Mouse (Mus musculus) MEL (cell line): ENCODE measurements around the gene Zc3hav1. TPM values are rescaled to one million over a fixed set of nuclear protein-coding genes. Genes with fewer than 3 reads are reported as not detected.

Experiments used
- DNase-seq: peaks from one replicate; pipeline ENCODE4 v3.0.0; 2011; ENCODE audit warnings: low read depth, low spot score
- H3K27ac ChIP-seq: 2 replicates; pipeline ENCODE4 v1.5.1; 2012; ENCODE audit warnings: low read depth, mild to moderate bottlenecking, control low read depth, low read length, moderate library complexity; ENCODE audit not compliant: control insufficient read depth
- H3K27me3 ChIP-seq, 2 experiments: fragments of 150-350 bp in 1 of 2; sonication (generic) in 1 of 2; 2 replicates each; pipeline ENCODE4 v1.6.1; 2012; ENCODE audit warnings: low read length in 2 of 2, mild to moderate bottlenecking in 2 of 2, improper control_type of control experiment in 1 of 2, moderate library complexity in 1 of 2; ENCODE audit not compliant: insufficient read depth in 2 of 2, control insufficient read depth in 1 of 2
- H3K36me3 ChIP-seq, 2 experiments: 2 replicates each; pipeline ENCODE4 v1.6.1; 2012 to 2014; ENCODE audit warnings: low read length in 2 of 2, improper control_type of control experiment in 1 of 2, inconsistent platforms in 1 of 2, mild to moderate bottlenecking in 1 of 2; ENCODE audit not compliant: insufficient read depth in 2 of 2, control insufficient read depth in 1 of 2
- H3K4me1 ChIP-seq, 2 experiments: fragments of 150-350 bp in 1 of 2; sonication (generic) in 1 of 2; 2 replicates each; pipeline ENCODE4 v1.6.1; 2012; ENCODE audit warnings: low read length in 2 of 2, improper control_type of control experiment in 1 of 2, mild to moderate bottlenecking in 1 of 2; ENCODE audit not compliant: insufficient read depth in 2 of 2, control insufficient read depth in 1 of 2
- H3K4me3 ChIP-seq, 2 experiments: fragments of 150-350 bp in 1 of 2; sonication (generic) in 1 of 2; 2 replicates each; pipeline ENCODE4 v1.5.1; 2012; ENCODE audit warnings: low read depth in 2 of 2, low read length in 2 of 2, mild to moderate bottlenecking in 2 of 2, moderate library complexity in 2 of 2, control low read depth in 1 of 2, improper control_type of control experiment in 1 of 2; ENCODE audit not compliant: control insufficient read depth in 1 of 2, insufficient read depth in 1 of 2
- H3K79me2 ChIP-seq: 2 replicates; pipeline ENCODE4 v1.6.1; 2012; ENCODE audit warnings: mild to moderate bottlenecking, low read length, moderate library complexity; ENCODE audit not compliant: control insufficient read depth, poor library complexity, insufficient read depth
- H3K9ac ChIP-seq: 2 replicates; pipeline ENCODE4 v1.6.1; 2012; ENCODE audit warnings: low read depth, mild to moderate bottlenecking, control low read depth, low read length, moderate library complexity; ENCODE audit not compliant: control insufficient read depth, poor library complexity, severe bottlenecking
- H3K9me3 ChIP-seq: fragments of 150-350 bp; sonication (generic); replicated peaks from 2 replicates; pipeline ENCODE4 v1.6.1; 2012; ENCODE audit warnings: mild to moderate bottlenecking, low read length, improper control_type of control experiment, moderate library complexity; ENCODE audit not compliant: insufficient read depth
- CTCF ChIP-seq, 3 experiments: IDR thresholded peaks in 2 of 3; conservative IDR thresholded peaks in 1 of 3; 2 replicates each; pipeline ENCODE4 v1.5.1; 2011 to 2012; ENCODE audit warnings: low read length in 3 of 3, low read depth in 2 of 3, mild to moderate bottlenecking in 2 of 3, improper control_type of control experiment in 1 of 3, inconsistent platforms in 1 of 3, mixed read lengths in 1 of 3, moderate library complexity in 1 of 3; ENCODE audit not compliant: control insufficient read depth in 1 of 3, insufficient read depth in 1 of 3, poor library complexity in 1 of 3, severe bottlenecking in 1 of 3
- ELF1 ChIP-seq: IDR thresholded peaks from 2 replicates; pipeline ENCODE4 v1.6.1; 2014; ENCODE audit warnings: low read depth, mild to moderate bottlenecking, inconsistent platforms, low read length, improper control_type of control experiment, moderate library complexity
- EP300 ChIP-seq, 2 experiments: IDR thresholded peaks; 2 replicates each; pipeline ENCODE4 v1.6.1; 2011; ENCODE audit warnings: improper control_type of control experiment in 2 of 2, low read length in 2 of 2, low read depth in 1 of 2, mild to moderate bottlenecking in 1 of 2
- ETS1 ChIP-seq: IDR thresholded peaks from 2 replicates; pipeline ENCODE4 v1.6.1; 2012; ENCODE audit warnings: low read depth, mild to moderate bottlenecking, inconsistent platforms, low read length, improper control_type of control experiment, moderate library complexity
- GATA1 ChIP-seq: IDR thresholded peaks from 2 replicates; pipeline ENCODE4 v1.6.1; 2011; ENCODE audit warnings: low read depth, low read length, improper control_type of control experiment
- HCFC1 ChIP-seq: IDR thresholded peaks from 2 replicates; pipeline ENCODE4 v1.6.1; 2012; ENCODE audit warnings: low read depth, mild to moderate bottlenecking, inconsistent platforms, low read length, improper control_type of control experiment, moderate library complexity
- JUND ChIP-seq: IDR thresholded peaks from 2 replicates; pipeline ENCODE4 v1.6.1; 2011; ENCODE audit warnings: low read depth, mild to moderate bottlenecking, improper control_type of control experiment, low read length
- MAFK ChIP-seq: IDR thresholded peaks from 2 replicates; pipeline ENCODE4 v1.6.1; 2011; ENCODE audit warnings: low read depth, mild to moderate bottlenecking, low read length, improper control_type of control experiment, borderline replicate concordance
- MAX ChIP-seq: IDR thresholded peaks from 2 replicates; pipeline ENCODE4 v1.6.1; 2011; ENCODE audit warnings: low read length, improper control_type of control experiment
- MAZ ChIP-seq: IDR thresholded peaks from 2 replicates; pipeline ENCODE4 v1.6.1; 2012; ENCODE audit warnings: low read depth, mild to moderate bottlenecking, inconsistent platforms, low read length, improper control_type of control experiment
- MEF2A ChIP-seq: IDR thresholded peaks from 2 replicates; pipeline ENCODE4 v1.6.1; 2014; ENCODE audit warnings: low read depth, mild to moderate bottlenecking, inconsistent platforms, low read length, improper control_type of control experiment; ENCODE audit not compliant: poor library complexity, insufficient replicate concordance, severe bottlenecking; ENCODE audit errors: extremely low read depth
- MXI1 ChIP-seq: IDR thresholded peaks from 2 replicates; pipeline ENCODE4 v1.6.1; 2011; ENCODE audit warnings: mild to moderate bottlenecking, low read depth, low read length, improper control_type of control experiment
- MYC ChIP-seq: IDR thresholded peaks from 2 replicates; pipeline ENCODE4 v1.6.1; 2011; ENCODE audit warnings: low read depth, mild to moderate bottlenecking, low read length, improper control_type of control experiment, moderate library complexity
- POLR2A ChIP-seq, 2 experiments: IDR thresholded peaks; 2 replicates each; pipeline ENCODE4 v1.6.1; 2011 to 2012; ENCODE audit warnings: low read length in 2 of 2, mild to moderate bottlenecking in 2 of 2, control low read depth in 1 of 2, improper control_type of control experiment in 1 of 2, low read depth in 1 of 2, moderate library complexity in 1 of 2; ENCODE audit not compliant: control insufficient read depth in 1 of 2, insufficient read depth in 1 of 2, poor library complexity in 1 of 2
- POLR2AphosphoS2 ChIP-seq: IDR thresholded peaks from 2 replicates; pipeline ENCODE4 v1.6.1; 2011; ENCODE audit warnings: low read length, improper control_type of control experiment
- RAD21 ChIP-seq: IDR thresholded peaks from 2 replicates; pipeline ENCODE4 v1.6.1; 2011; ENCODE audit warnings: mild to moderate bottlenecking, low read depth, low read length, improper control_type of control experiment
- SIN3A ChIP-seq: IDR thresholded peaks from 2 replicates; pipeline ENCODE4 v1.6.1; 2012; ENCODE audit warnings: low read length, improper control_type of control experiment, inconsistent platforms
- SMC3 ChIP-seq: IDR thresholded peaks from 2 replicates; pipeline ENCODE4 v1.6.1; 2011; ENCODE audit warnings: low read depth, low read length, improper control_type of control experiment
- TAL1 ChIP-seq: IDR thresholded peaks from 2 replicates; pipeline ENCODE4 v1.6.1; 2012; ENCODE audit warnings: mild to moderate bottlenecking, inconsistent platforms, low read length, moderate library complexity, mixed read lengths
- TBP ChIP-seq: IDR thresholded peaks from 2 replicates; pipeline ENCODE4 v1.8.0; 2011; ENCODE audit warnings: low read depth, low read length, improper control_type of control experiment
- TCF12 ChIP-seq: IDR thresholded peaks from 2 replicates; pipeline ENCODE4 v1.6.1; 2014; ENCODE audit warnings: low read depth, mild to moderate bottlenecking, inconsistent platforms, low read length, improper control_type of control experiment, moderate library complexity
- USF1 ChIP-seq: IDR thresholded peaks from 2 replicates; pipeline ENCODE4 v1.6.1; 2014; ENCODE audit warnings: low read depth, mild to moderate bottlenecking, inconsistent platforms, low read length, improper control_type of control experiment, moderate library complexity
- USF2 ChIP-seq, 2 experiments: IDR thresholded peaks; 2 replicates each; pipeline ENCODE4 v1.6.1; 2011 to 2012; ENCODE audit warnings: improper control_type of control experiment in 2 of 2, low read length in 2 of 2, borderline replicate concordance in 1 of 2, inconsistent platforms in 1 of 2, low read depth in 1 of 2, mild to moderate bottlenecking in 1 of 2; ENCODE audit not compliant: insufficient read depth in 1 of 2
- ZC3H11A ChIP-seq: IDR thresholded peaks from 2 replicates; pipeline ENCODE4 v1.6.1; 2012; ENCODE audit warnings: low read depth, mild to moderate bottlenecking, inconsistent platforms, low read length, improper control_type of control experiment
- ZKSCAN1 ChIP-seq: IDR thresholded peaks from 2 replicates; pipeline ENCODE4 v1.6.1; 2012; ENCODE audit warnings: low read depth, mild to moderate bottlenecking, inconsistent platforms, low read length, improper control_type of control experiment, moderate library complexity
- ZMIZ1 ChIP-seq: IDR thresholded peaks from 2 replicates; pipeline ENCODE4 v1.6.1; 2012; ENCODE audit warnings: low read depth, mild to moderate bottlenecking, inconsistent platforms, low read length, improper control_type of control experiment, moderate library complexity
- polyA plus RNA-seq, 2 experiments: library from polyadenylated mRNA; stranded (reverse) in 1 of 2; unstranded in 1 of 2; fragments of >175 nt in 1 of 2; fragments of >200 nt in 1 of 2; gene quantifications; 2 replicates each; pipeline versions ENCODE4 v1.2.1 to v1.2.4; 2012; ENCODE audit warnings: low replicate concordance in 2 of 2, low read depth in 1 of 2; ENCODE audit not compliant: insufficient read length in 2 of 2, insufficient read depth in 1 of 2, missing spikeins in 1 of 2
- total RNA-seq: library from RNA; depleted of rRNA; stranded (reverse); fragments of 300-350 nt; gene quantifications from 2 replicates; pipeline ENCODE4 v1.2.3, GENCODE M21; 2012

Gene Zc3hav1
- total and polyA plus RNA-seq, 3 experiments = 66.6 to 71.0 (median 68.3) TPM

DNA sequence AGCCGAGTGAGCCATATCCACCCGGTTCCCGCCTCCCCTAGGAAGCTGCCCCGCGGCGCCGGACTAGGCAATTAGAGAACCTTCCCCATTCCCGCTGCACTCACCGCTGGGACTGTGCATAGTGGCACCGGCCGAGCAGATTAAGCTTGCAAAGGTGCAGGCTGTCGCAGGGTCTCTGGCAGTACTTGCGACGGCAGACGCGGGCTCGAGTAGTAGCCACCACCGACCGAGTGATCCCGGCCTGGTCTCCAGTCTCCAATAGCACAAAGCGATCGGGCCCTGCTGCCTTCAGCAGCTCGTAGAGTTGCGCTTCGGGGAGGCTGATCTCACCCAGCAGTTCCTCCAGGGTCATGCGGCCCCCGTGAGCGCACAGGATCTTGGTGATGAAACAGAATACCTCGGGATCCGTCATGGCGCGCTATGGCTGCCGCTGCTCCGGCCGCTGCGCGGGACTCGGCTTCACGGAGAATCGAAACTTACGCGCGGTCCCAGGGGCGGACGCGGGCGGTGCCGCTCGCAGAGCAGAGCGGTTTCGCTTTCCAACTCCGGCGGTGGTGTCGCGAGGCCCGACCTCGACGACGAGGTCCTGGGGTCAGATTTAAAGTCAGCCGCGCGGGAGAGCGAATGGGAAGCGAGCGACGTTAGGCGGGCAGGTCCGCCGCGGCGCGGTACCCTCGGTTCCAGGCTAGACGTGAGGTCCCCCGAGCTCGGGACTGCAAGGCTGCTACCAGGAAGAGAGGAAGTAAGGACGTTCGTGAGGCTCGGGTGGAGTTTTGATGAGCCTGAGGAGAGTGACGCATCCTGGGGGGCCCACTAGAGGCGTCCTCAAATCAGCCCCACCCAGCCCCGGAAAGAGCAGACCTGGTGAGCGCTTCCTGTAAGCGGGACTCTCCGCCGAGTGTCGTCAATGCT is at the start of gene Zc3hav1 (continued):
- TF ChIP-seq USF1 (no peak), ZMIZ1 (peak; percentile 71; the same call in 1 of the 2 replicates), POLR2A (IDR thresholded peaks at IDR 0.05; ENCODE audit: control insufficient read depth in 1 of 2, insufficient read depth in 1 of 2, low read depth in 1 of 2, low read length in 2 of 2, poor library complexity in 1 of 2) (peak; percentile 74 to 95), MAZ (peak; percentile 83; the same call in 1 of the 2 replicates), POLR2AphosphoS2 (peak; percentile 86; the same call in 1 of the 2 replicates)

DNA sequence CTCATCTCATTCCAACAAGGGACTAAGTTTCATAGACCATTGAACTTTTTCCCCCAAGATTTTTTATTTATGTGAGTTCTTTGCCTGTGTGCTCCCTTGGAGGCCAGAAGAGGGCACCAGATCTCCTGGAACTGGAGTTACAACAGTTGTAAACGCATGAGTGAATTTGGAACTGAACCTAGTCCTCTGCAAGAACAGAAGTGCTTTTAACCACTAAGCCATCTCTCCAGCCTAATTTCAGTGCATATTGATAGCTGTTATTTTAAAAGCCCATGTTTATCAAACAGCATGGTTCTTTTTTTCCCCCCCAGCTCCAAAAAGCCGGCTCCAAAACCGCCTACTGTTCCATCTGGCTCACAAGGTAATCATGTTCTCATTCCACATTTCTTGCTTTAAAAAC is 35.3 kb upstream of the Zc3hav1 start:
- Histone ChIP-seq H3K36me3 (no peaks in the 10 kb centered on the region), H3K9ac (no peak overlapping the region), H3K27ac (no peak overlapping the region), H3K79me2 (no peaks in the 10 kb centered on the region), H3K27me3 (no peaks in the 10 kb centered on the region), H3K4me1 (no peaks in the 10 kb centered on the region), H3K9me3 (no peaks in the 10 kb centered on the region), H3K4me3 (no peak overlapping the region)
- peak; percentile 80 for DNase-seq
- TF ChIP-seq SMC3 (peak; percentile 80), GATA1 (no peak), ZKSCAN1 (no peak), TBP (no peak), CTCF (IDR thresholded peaks at IDR 0.05 in 2 of 3, conservative IDR thresholded peaks at IDR 0.05 in 1 of 3; ENCODE audit: control insufficient read depth in 1 of 3, insufficient read depth in 1 of 3, low read depth in 2 of 3, low read length in 3 of 3, poor library complexity in 1 of 3, severe bottlenecking in 1 of 3) (peak; percentile 64 to 81 (median 69)), ZC3H11A (peak; percentile 66), RAD21 (peak; percentile 78)

DNA sequence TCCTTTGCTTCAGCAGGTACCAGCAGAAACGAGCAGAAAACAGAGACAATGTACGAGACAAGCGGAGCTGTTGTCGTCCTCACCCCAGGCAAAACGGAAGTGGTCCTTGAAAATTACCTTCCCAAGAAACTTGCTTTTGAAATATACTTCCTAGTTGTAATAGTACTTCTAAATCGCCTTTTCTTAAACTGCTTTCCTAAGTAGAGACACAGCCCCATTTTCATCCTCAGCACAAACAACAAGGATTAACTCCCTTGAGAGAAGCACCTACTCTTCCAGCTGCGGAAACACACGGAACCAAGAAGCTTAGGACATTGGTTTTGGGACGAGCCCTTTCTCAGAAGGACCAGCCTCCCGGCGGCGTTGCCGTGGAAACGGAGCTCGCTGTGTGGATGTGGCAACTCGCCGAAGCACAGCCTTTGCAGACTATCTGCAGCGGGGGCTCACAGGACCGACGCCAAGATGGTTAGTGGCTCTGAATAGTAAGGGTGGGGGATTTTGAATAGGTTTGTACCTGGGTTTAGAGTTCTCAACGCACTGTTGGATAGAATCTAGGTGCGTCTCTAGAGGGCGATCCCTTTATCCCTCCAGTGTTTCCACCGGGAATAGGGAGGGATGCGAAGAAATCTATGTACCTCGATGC is 26.8 kb upstream of the Zc3hav1 start, which contains the start of gene Ttc26:
Ttc26 (plus strand) TSS at position 341 of the 643 bp plus-strand sequence.
- peak; percentile 94 for DNase-seq
- H3K79me2 ChIP-seq = no peaks in the 10 kb centered on the region
- H3K9me3 ChIP-seq = no peaks in the 10 kb centered on the region
- H3K4me3 ChIP-seq = peak within 1 kb of the TSS; percentile 68 to 71
- H3K36me3 ChIP-seq = peaks cover 0 to 6% of the 10 kb centered on the region in 2 experiments; a peak in 2 of 4 replicates
- no peaks in the 10 kb centered on the region for H3K4me1 ChIP-seq
- H3K27me3 ChIP-seq = no peaks in the 10 kb centered on the region
- peak within 1 kb of the TSS; percentile 76 for H3K27ac ChIP-seq
- H3K9ac ChIP-seq = peak within 1 kb of the TSS; percentile 74
- peak; percentile 89 for TF ChIP-seq MXI1
- peak; percentile 63; the same call in 1 of the 2 replicates for TF ChIP-seq POLR2AphosphoS2
- no peak for TF ChIP-seq MAX
- peak; percentile 46 for TF ChIP-seq TCF12
- TF ChIP-seq MEF2A = no peak
- TF ChIP-seq ETS1 = no peak; the same call in 1 of the 2 replicates
- TF ChIP-seq USF2 (IDR thresholded peaks at IDR 0.05; ENCODE audit: borderline replicate concordance in 1 of 2, insufficient read depth in 1 of 2, low read depth in 1 of 2, low read length in 2 of 2) = no peak
- no peak for TF ChIP-seq TAL1
- TF ChIP-seq CTCF (IDR thresholded peaks at IDR 0.05 in 2 of 3, conservative IDR thresholded peaks at IDR 0.05 in 1 of 3; ENCODE audit: control insufficient read depth in 1 of 3, insufficient read depth in 1 of 3, low read depth in 2 of 3, low read length in 3 of 3, poor library complexity in 1 of 3, severe bottlenecking in 1 of 3) = no peak
- peak; percentile 97 for TF ChIP-seq SIN3A
- 0 out of 2 replicates have a peak, but pooled peaks have one; percentile 19 for TF ChIP-seq JUND
- peak; percentile 77 for TF ChIP-seq ELF1
- peak; percentile 92 for TF ChIP-seq HCFC1
- TF ChIP-seq MYC = peak; percentile 74; the same call in 1 of the 2 replicates
- no peak for TF ChIP-seq MAZ
- no peak for TF ChIP-seq MAFK
- no peak for TF ChIP-seq EP300 (IDR thresholded peaks at IDR 0.05; ENCODE audit: low read depth in 1 of 2, low read length in 2 of 2)
